7 mouse cellular contexts compared by ENCODE assay signal in the genomic region with DNA sequence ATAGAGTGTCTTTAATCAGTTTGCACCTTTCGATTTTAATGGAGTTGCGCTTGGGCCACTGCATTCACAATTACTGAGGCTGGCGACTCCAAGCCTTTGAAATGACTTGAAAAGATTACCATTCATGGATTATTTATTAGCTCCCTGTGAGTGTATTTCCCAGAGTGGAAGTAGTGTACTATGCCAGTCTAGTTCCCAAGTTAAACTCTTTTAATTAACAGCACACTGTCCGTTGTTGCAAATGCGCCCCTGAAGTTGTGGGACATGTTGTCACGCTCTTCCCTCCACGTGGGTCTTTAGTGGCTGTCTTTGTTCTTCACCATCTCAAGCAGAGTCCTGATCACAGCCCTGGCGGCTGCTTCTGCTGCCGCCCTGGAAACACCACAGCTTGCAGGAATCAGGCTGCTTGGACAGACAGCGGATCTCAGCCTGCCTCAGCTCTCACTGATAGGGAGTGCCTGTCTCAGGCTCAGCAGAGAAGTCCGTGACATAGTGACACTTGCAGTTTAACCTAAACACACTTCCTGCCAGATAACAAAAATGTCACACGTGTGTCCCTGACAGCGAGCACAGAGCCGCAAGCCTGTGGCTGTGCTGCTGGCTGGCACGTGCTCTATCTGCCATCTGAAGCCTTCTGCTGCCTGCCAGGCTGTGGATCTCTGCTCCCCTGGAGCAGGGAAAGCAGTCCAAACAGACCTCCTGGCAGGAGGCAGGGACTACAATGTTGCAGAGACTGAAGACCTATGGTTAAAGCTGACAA.
DNase-seq lines count a peak whose midpoint lies in the region; ATAC-seq and TF ChIP-seq lines count a peak whose summit lies in the region.

No protein-coding gene starts in this region.

- ATAC-seq in forebrain, postnatal 0 days: peak; percentile 95
- no peak for ATAC-seq in activated CD4-positive, CD25-positive, alpha-beta regulatory T cell, adult 4 months

- WGBS in forebrain, postnatal 0 days: 5% methylated on average over 15 of the region's 15 CpGs

- peak; percentile 27 for TF ChIP-seq CTCF in forebrain, postnatal 0 days (IDR thresholded peaks at IDR 0.05; ENCODE audit: low read depth)

- DNase-seq in adrenal gland, adult 2 months: peak; percentile 75
- peak; percentile 61 for DNase-seq in cerebellum, adult 11 months
- DNase-seq in forebrain, postnatal 0 days: peak; percentile 83
- DNase-seq in kidney, adult 18-20 months: peak; percentile 42
- DNase-seq in liver: peak; percentile 33
- DNase-seq in neural tube, embryonic 10.5 days (ENCODE audit: extremely low spot score, low spot score): peak; percentile 63

- H3K9ac ChIP-seq in forebrain, postnatal 0 days: no peak overlapping the region; the same call in 1 of the 2 replicates

- no peaks in the 10 kb centered on the region for H3K27me3 ChIP-seq in forebrain, postnatal 0 days (ENCODE audit: insufficient read depth, low read length)

- H3K4me3 ChIP-seq in forebrain, postnatal 0 days (ENCODE audit: low read depth, low read length): no peak overlapping the region

- H3K4me1 ChIP-seq in forebrain, postnatal 0 days (ENCODE audit: insufficient read depth): no peaks in the 10 kb centered on the region

- no peaks in the 10 kb centered on the region for H3K36me3 ChIP-seq in forebrain, postnatal 0 days (ENCODE audit: insufficient read depth)

- no peaks in the 10 kb centered on the region for H3K9me3 ChIP-seq in forebrain, postnatal 0 days (ENCODE audit: low read length)

- H3K4me2 ChIP-seq in forebrain, postnatal 0 days (ENCODE audit: low read depth): peak overlapping the region; percentile 38

- H3K27ac ChIP-seq in forebrain, postnatal 0 days (ENCODE audit: low read depth, low read length): peak overlapping the region; percentile 77

Comparison
In these comparisons a context has a peak if more than half of its experiments do, and no peak if none do; other contexts are left out.
1. DNase-seq: peak in every context shown above with its lines; median percentile 83 in forebrain, postnatal 0 days; 75 in adrenal gland, adult 2 months; 63 in neural tube, embryonic 10.5 days; 61 in cerebellum, adult 11 months; 42 in kidney, adult 18-20 months; 33 in liver.